Mouse (Mus musculus): Measurements from ENCODE around the gene Pdzk1ip1. TPM values are rescaled to one million over a fixed set of nuclear protein-coding genes. Genes with fewer than 3 reads are reported as not detected.

Pdzk1ip1 gene
- total and polyA plus RNA-seq, 3 experiments, result 0.14 TPM; not detected in 2

DNA sequence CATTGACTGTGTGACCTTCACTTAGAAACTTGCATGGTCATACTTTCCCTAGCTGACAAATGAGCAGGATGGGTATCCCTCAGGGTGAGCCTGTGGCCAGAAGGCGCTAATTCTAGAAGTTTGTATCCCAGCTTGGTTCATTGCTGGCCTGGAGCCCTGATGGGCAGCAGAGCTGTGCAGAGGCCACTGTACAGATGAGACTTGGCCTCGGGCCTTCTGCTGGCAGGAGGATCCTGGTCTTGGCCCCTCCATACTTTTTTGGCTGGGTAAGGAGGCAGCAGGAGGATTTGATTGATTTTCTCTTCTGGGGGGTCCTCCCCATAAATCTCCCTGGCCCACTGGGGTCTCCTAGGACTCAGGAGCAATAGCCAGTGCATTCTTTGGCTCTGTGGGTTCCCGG, 5.5 kb upstream of the Pdzk1ip1 start:
- Histone ChIP-seq H3K79me2 (ENCODE audit: control insufficient read depth, insufficient read depth, low read length, poor library complexity) (no peaks in the 10 kb centered on the region), H3K27ac (ENCODE audit: control insufficient read depth, low read depth, low read length) (no peak overlapping the region), H3K9ac (ENCODE audit: control insufficient read depth, low read depth, low read length, poor library complexity, severe bottlenecking) (no peak overlapping the region), H3K27me3 (ENCODE audit: control insufficient read depth in 1 of 2, insufficient read depth in 2 of 2, low read length in 2 of 2) (no peaks in the 10 kb centered on the region), H3K4me1 (ENCODE audit: control insufficient read depth in 1 of 2, insufficient read depth in 2 of 2, low read length in 2 of 2) (peaks cover 0 to 5% of the 10 kb centered on the region in 2 experiments; a peak in 1 of 4 replicates), H3K4me3 (ENCODE audit: control insufficient read depth in 1 of 2, insufficient read depth in 1 of 2, low read depth in 2 of 2, low read length in 2 of 2) (no peak overlapping the region), H3K36me3 (ENCODE audit: control insufficient read depth in 1 of 2, insufficient read depth in 2 of 2, low read length in 2 of 2) (peaks cover 0 to 3% of the 10 kb centered on the region in 2 experiments; a peak in 1 of 4 replicates), H3K9me3 (replicated peaks; ENCODE audit: insufficient read depth, low read length) (no peaks in the 10 kb centered on the region)
- no peak for DNase-seq (ENCODE audit: low read depth, low spot score)
- TF ChIP-seq POLR2AphosphoS5 (IDR thresholded peaks at IDR 0.05; ENCODE audit: borderline replicate concordance, low read depth, low read length) (no peak), ZC3H11A (IDR thresholded peaks at IDR 0.05; ENCODE audit: low read depth, low read length) (no peak), RCOR1 (IDR thresholded peaks at IDR 0.05; ENCODE audit: low read depth, low read length) (no peak), BHLHE40 (IDR thresholded peaks at IDR 0.05; ENCODE audit: borderline replicate concordance, low read depth, low read length) (no peak), ELF1 (IDR thresholded peaks at IDR 0.05; ENCODE audit: low read depth, low read length) (no peak), TCF12 (IDR thresholded peaks at IDR 0.05; ENCODE audit: low read depth, low read length) (no peak), POLR2AphosphoS2 (IDR thresholded peaks at IDR 0.05; ENCODE audit: low read length) (no peak), MAFK (IDR thresholded peaks at IDR 0.05; ENCODE audit: borderline replicate concordance, low read depth, low read length) (no peak), GABPA (IDR thresholded peaks at IDR 0.05; ENCODE audit: low read depth, low read length) (no peak), MYB (IDR thresholded peaks at IDR 0.05; ENCODE audit: low read depth, low read length) (no peak), NRF1 (IDR thresholded peaks at IDR 0.05; ENCODE audit: insufficient read depth, low read depth, low read length, poor library complexity, severe bottlenecking) (no peak), GATA1 (IDR thresholded peaks at IDR 0.05; ENCODE audit: low read depth, low read length) (no peak)

DNA sequence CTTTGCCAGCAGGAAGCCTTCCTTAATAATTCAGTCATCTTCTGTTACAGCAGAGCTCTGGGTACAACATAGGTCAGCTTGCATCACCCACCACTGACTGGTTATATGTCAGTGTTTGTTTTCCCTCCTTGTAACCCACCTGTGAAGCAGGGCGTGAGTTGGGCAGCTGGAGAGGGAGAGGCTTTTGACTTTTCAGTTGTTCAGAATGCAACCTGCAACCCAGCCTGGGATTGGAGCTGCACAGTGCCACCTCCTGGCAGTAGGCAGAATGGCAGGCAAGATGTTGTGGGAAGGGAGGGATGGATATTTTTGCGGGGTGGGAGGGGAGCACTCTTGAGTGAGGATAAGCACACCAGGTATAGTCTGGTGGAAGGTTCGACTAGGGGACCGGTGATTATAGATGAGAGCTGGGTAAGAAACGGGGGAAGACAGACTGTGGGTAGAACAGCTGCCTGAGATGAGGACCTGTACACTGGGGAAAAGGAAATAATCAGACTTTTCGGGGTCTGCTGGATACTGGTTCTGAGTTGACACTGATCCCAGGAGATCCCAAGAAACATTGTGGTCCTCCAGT, 2.9 kb upstream of the Pdzk1ip1 start:
- no peaks in the 10 kb centered on the region for H3K9me3 ChIP-seq (replicated peaks; ENCODE audit: insufficient read depth, low read length)
- peaks cover 0 to 3% of the 10 kb centered on the region in 2 experiments; a peak in 1 of 4 replicates for H3K36me3 ChIP-seq (ENCODE audit: control insufficient read depth in 1 of 2, insufficient read depth in 2 of 2, low read length in 2 of 2)
- no peaks in the 10 kb centered on the region for H3K79me2 ChIP-seq (ENCODE audit: control insufficient read depth, insufficient read depth, low read length, poor library complexity)
- TF ChIP-seq EP300 (IDR thresholded peaks at IDR 0.05; ENCODE audit: low read depth in 1 of 2, low read length in 2 of 2) (no peak), ELF1 (IDR thresholded peaks at IDR 0.05; ENCODE audit: low read depth, low read length) (no peak), MYB (IDR thresholded peaks at IDR 0.05; ENCODE audit: low read depth, low read length) (no peak), RAD21 (IDR thresholded peaks at IDR 0.05; ENCODE audit: low read depth, low read length) (peak; percentile 81), MAZ (IDR thresholded peaks at IDR 0.05; ENCODE audit: low read depth, low read length) (peak; percentile 52; the same call in 1 of the 2 replicates), JUND (IDR thresholded peaks at IDR 0.05; ENCODE audit: low read depth, low read length) (no peak), ZC3H11A (IDR thresholded peaks at IDR 0.05; ENCODE audit: low read depth, low read length) (peak; percentile 90), MEF2A (IDR thresholded peaks at IDR 0.05; ENCODE audit: extremely low read depth, insufficient replicate concordance, low read depth, low read length, poor library complexity, severe bottlenecking) (no peak), NRF1 (IDR thresholded peaks at IDR 0.05; ENCODE audit: insufficient read depth, low read depth, low read length, poor library complexity, severe bottlenecking) (no peak), SMC3 (IDR thresholded peaks at IDR 0.05; ENCODE audit: low read depth, low read length) (peak; percentile 96), POLR2AphosphoS2 (IDR thresholded peaks at IDR 0.05; ENCODE audit: low read length) (no peak), CTCF (IDR thresholded peaks at IDR 0.05 in 2 of 3, conservative IDR thresholded peaks at IDR 0.05 in 1 of 3; ENCODE audit: control insufficient read depth in 1 of 3, insufficient read depth in 1 of 3, low read depth in 2 of 3, low read length in 3 of 3, poor library complexity in 1 of 3, severe bottlenecking in 1 of 3) (peak; percentile 95 to 97 (median 97)), BHLHE40 (IDR thresholded peaks at IDR 0.05; ENCODE audit: borderline replicate concordance, low read depth, low read length) (no peak), SIN3A (IDR thresholded peaks at IDR 0.05; ENCODE audit: low read length) (peak; percentile 48; the same call in 1 of the 2 replicates), ETS1 (IDR thresholded peaks at IDR 0.05; ENCODE audit: low read depth, low read length) (no peak), HCFC1 (IDR thresholded peaks at IDR 0.05; ENCODE audit: low read depth, low read length) (no peak), USF2 (IDR thresholded peaks at IDR 0.05; ENCODE audit: borderline replicate concordance in 1 of 2, insufficient read depth in 1 of 2, low read depth in 1 of 2, low read length in 2 of 2) (no peak)
- H3K4me1 ChIP-seq (ENCODE audit: control insufficient read depth in 1 of 2, insufficient read depth in 2 of 2, low read length in 2 of 2), result peaks cover 0 to 5% of the 10 kb centered on the region in 2 experiments; a peak in 1 of 4 replicates
- peak; percentile 81 for DNase-seq (ENCODE audit: low read depth, low spot score)
- no peak overlapping the region for H3K4me3 ChIP-seq (ENCODE audit: control insufficient read depth in 1 of 2, insufficient read depth in 1 of 2, low read depth in 2 of 2, low read length in 2 of 2)
- no peak overlapping the region for H3K9ac ChIP-seq (ENCODE audit: control insufficient read depth, low read depth, low read length, poor library complexity, severe bottlenecking)
- H3K27ac ChIP-seq (ENCODE audit: control insufficient read depth, low read depth, low read length), result no peak overlapping the region
- H3K27me3 ChIP-seq (ENCODE audit: control insufficient read depth in 1 of 2, insufficient read depth in 2 of 2, low read length in 2 of 2), result no peaks in the 10 kb centered on the region
